Mouse (Mus musculus) left cerebral cortex, adult 2 months (tissue): ENCODE measurements around the gene Gnat1. TPM values are rescaled to one million over a fixed set of nuclear protein-coding genes. Genes with fewer than 3 reads are reported as not detected.

ENCODE experiments used
- DNase-seq, 2 experiments: peaks; one replicate each; pipeline ENCODE4 v3.0.0; 2021 to 2022; ENCODE audit warnings: low spot score in 2 of 2, mixed read lengths in 1 of 2; ENCODE audit errors: extremely low spot score in 1 of 2
- H3K27ac ChIP-seq: fragments of 200-600 bp; 2 replicates; pipeline ENCODE4 v1.8.1; 2022
- H3K4me3 ChIP-seq: fragments of 200-600 bp; 2 replicates; pipeline ENCODE4 v1.8.1; 2022
- CTCF ChIP-seq: fragments of 200-600 bp; IDR thresholded peaks from 2 replicates; pipeline ENCODE4 v1.8.1; 2022; ENCODE audit warnings: antibody characterized with exemption, mild to moderate bottlenecking, moderate library complexity
- intact Hi-C: fragments of 180-260 bp; cut with DNase I; formaldehyde crosslinking; loops from one replicate; pipeline ENCODE4 v1.15.1; 2025
- total RNA-seq, 2 experiments: library from RNA; stranded (reverse); gene quantifications; 2 replicates each; pipeline ENCODE4 v1.2.3; 2021

Gene Gnat1
- total RNA-seq, 2 experiments from 2014 or later = 0.18 TPM; not detected in 1

DNA sequence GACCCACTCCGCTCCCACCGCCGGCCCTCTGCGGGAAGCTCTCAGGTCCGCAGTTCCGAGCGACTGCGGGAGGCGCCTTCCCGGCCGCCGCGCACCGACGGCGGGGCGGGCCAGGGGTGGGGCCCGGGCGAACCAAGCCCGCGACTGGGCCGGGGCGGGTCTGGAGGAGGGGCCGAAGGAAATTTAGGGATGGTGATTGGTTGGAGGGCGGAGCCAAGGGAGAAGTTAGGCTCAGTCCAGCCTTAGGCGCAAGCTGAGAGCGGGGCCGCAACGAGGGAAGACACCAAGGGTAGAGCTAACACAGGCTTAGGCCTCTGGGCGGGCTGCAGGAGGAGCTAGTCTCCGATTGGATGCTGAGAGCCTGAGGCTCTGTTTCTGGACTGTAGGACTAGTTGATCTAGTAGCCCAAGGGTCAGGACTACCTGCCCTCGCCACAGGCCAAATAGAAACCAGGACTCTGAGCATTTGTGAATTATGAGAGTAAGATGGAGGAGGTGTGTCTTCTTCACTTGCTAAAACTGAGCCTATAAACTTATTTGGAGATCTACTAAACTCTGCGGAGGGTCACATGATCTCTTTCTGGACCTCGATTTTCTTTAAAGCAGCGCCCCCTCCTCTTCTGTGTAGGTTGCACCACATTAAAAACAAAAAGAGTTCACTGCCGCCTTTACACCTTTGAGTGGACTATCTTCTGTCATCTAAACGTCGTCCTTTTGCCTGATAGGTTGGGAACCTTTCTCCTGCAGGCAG is 44.1 kb downstream of the Gnat1 start, which contains the start of gene Gnai2:
TSS of gene Gnai2 (minus strand) at position 89 of the 750 bp plus-strand sequence.
- Histone ChIP-seq H3K4me3 (peak within 1 kb of the TSS; percentile 84), H3K27ac (peak within 1 kb of the TSS; percentile 87)
- intact Hi-C loops = no loop called here
- peak; percentile 91 to 92 for DNase-seq
- TF ChIP-seq CTCF = no peak; the same call in 1 of the 2 replicates

DNA sequence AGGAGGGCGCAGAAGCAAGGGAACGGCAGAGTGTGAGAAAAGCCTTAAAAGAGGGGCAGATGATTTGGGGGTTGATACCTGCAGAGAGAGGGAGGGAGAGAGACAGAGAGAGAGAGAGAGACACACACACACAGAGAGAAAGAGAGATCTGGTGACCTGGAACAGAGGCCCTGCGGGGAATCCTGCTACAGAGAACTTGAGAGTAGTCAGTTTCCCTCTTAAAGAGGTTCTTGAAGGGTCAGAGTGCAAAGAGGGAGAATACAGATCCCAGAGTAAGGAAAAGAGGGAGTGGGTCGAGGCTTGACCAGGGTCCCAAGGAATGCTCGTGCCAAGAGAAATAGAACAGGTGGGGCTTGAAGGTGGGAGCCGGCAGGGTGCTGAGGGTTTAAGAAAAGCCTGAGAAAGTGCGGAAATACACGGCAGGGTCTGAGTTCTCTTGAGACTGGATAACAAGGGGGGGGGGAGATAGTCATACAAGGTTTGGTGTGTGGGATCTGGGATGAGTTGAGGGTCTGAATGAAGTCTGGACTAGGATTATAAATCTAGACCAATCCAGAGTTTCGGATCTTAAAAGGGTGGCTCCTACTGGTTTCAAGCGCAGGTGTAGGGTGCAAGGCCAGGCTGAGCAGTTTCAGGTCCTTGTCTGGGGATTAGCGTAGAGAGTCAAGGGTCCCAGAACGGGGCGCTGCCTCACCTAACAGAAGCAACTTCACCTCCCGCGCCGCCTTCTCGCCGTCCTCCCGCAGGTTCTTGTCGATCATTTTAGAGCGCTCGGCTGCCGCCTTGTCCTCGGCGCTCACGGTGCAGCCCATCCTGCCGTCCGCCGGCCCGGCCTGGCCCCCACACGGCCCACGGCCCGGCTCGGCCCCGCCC is 44.9 kb downstream of the Gnat1 start:
- H3K27ac ChIP-seq = peak overlapping the region; percentile 87
- peak overlapping the region; percentile 84 for H3K4me3 ChIP-seq
- TF ChIP-seq CTCF = no peak
- intact Hi-C loops = loop anchor here (1.0 kb wide), 1 partner anchor 22 kb away; no protein-coding TSS in a partner anchor
- DNase-seq = no peak

DNA sequence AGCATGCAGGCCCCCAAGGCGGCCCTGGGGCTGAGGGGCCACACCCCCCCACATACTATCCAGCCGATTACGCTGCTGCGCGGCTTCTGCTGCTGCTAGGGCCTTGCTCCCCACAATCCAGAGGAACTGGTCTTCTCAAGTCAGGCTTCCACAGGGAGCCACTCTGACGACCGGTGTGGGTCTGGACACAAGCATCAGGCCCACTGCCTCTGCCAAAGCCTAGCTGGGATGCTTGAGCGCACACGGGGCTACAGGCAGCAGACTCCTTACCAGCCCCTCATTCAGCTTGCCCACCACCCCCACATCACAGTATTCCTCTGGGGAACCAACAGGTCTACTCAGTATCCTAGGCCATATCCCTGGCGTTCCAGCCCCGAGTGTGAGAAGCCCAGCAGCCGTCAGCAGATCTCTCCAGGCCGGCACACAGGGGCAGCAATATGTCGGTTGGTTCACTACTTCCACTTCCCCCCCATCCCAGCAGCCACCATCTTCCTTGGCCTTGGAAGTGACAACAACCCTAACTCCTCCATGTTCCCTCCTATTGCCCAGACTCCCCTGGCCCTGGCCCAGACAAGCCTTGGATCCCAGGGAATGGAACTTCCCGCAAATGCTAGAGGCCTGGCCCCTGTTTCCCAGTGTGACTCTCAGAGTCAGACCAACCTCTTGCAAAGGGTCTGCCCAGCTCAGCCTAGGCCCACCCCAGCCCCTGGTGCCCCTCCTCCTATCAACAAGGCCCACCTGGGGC is 45.7 kb downstream of the Gnat1 start:
- no peak for TF ChIP-seq CTCF
- DNase-seq = no peak
- Histone ChIP-seq H3K4me3 (peak overlapping the region; percentile 84), H3K27ac (peak overlapping the region; percentile 87)
- intact Hi-C loops = loop anchor here (1.0 kb wide), 1 partner anchor 22 kb away; no protein-coding TSS in a partner anchor

GRCm38 (mm10) chr9:107633091-107633660 is 46.3 kb downstream of the Gnat1 start:
- Histone ChIP-seq H3K27ac (peak overlapping the region; percentile 87), H3K4me3 (peak overlapping the region; percentile 84)
- DNase-seq = peak; percentile 73 to 83
- no peak for TF ChIP-seq CTCF
- intact Hi-C loops = no loop called here

GRCm38 (mm10) chr9:107632478-107632877 is 47.0 kb downstream of the Gnat1 start:
- DNase-seq = peak in 1 of 2 experiments; percentile 50
- H3K4me3 ChIP-seq = peak overlapping the region; percentile 84
- TF ChIP-seq CTCF = no peak
- peak overlapping the region; percentile 87 for H3K27ac ChIP-seq
- intact Hi-C loops = no loop called here

GRCm38 (mm10) chr9:107631861-107632260 is 47.7 kb downstream of the Gnat1 start:
- no peak for DNase-seq
- H3K27ac ChIP-seq = peak overlapping the region; percentile 87
- H3K4me3 ChIP-seq = no peak overlapping the region
- intact Hi-C loops = no loop called here
- no peak for TF ChIP-seq CTCF

- intact Hi-C loops = no loop called here
- H3K27ac ChIP-seq = peak overlapping the region; percentile 87
- TF ChIP-seq CTCF = no peak
- H3K4me3 ChIP-seq = no peak overlapping the region
- DNase-seq = no peak
These were observed 48.1 kb downstream of the Gnat1 start for GRCm38 (mm10) chr9:107631311-107631826.

DNA sequence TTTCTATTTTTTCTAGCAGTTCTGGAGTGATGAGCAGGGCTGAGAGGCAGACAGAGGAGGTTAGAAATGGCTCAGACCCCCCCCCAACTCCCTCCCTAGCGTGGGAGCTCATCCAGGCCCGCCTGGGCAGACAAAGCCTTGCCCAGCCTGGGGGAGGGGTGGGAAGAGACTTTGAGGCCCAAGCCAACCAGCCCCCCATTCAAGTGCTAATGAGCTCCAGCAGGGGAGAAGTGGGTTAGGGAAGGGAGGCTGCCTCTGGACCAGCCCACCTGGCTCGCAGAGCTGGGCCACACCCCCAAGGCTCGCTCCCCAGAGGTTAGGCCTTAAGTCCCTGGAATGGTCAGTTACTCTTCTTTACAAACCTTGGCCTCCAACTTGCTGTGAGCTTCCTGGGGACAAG is 48.9 kb downstream of the Gnat1 start:
- intact Hi-C loops = no loop called here
- Histone ChIP-seq H3K27ac (peak overlapping the region; percentile 70), H3K4me3 (no peak overlapping the region)
- no peak for TF ChIP-seq CTCF
- peak in 1 of 2 experiments; percentile 59 for DNase-seq

GRCm38 (mm10) chr9:107629901-107630425 is 49.5 kb downstream of the Gnat1 start:
- intact Hi-C loops = no loop called here
- no peak for TF ChIP-seq CTCF
- H3K4me3 ChIP-seq = 0 out of 2 replicates have a peak overlapping the region, but pooled peaks have one; percentile 14
- no peak for DNase-seq
- peak overlapping the region; percentile 70 for H3K27ac ChIP-seq

DNA sequence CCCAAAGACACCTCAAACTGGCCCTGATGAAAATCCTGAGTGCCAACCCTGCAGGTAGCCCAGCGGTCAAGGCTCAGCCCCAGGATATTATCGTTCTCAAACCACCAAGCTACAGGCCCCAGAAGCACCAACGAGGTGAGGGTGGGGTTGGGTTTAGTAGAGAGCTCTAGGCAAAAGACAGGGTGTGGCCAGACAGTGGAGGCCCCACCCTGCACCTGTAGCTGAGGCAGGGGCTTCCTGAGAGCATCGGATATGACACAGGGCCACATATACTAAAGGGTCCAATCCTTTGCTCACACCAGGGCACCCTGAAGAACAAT is 50.1 kb downstream of the Gnat1 start:
- no peak for DNase-seq
- intact Hi-C loops = no loop called here
- Histone ChIP-seq H3K4me3 (0 out of 2 replicates have a peak overlapping the region, but pooled peaks have one; percentile 11), H3K27ac (peak overlapping the region; percentile 70)
- TF ChIP-seq CTCF = no peak
